Mouse (Mus musculus) ES-Bruce4 (cell line): Measurements from ENCODE around the gene Sval3. TPM values are rescaled to one million over a fixed set of nuclear protein-coding genes. Genes with fewer than 3 reads are reported as not detected.

Source experiments
- H3K27ac ChIP-seq: 2 replicates; pipeline ENCODE4 v1.5.1; 2012; ENCODE audit warnings: low read length, inconsistent platforms; ENCODE audit not compliant: insufficient read depth
- H3K27me3 ChIP-seq: 2 replicates; pipeline ENCODE4 v1.6.1; 2012; ENCODE audit warnings: mild to moderate bottlenecking, low read length, inconsistent platforms; ENCODE audit not compliant: control insufficient read depth, poor library complexity, insufficient read depth, severe bottlenecking
- H3K36me3 ChIP-seq: 2 replicates; pipeline ENCODE4 v1.6.1; 2012; ENCODE audit warnings: inconsistent platforms, mild to moderate bottlenecking, low read length, moderate library complexity; ENCODE audit not compliant: control insufficient read depth, poor library complexity, insufficient read depth, severe bottlenecking
- H3K4me1 ChIP-seq: one replicate; pipeline ENCODE4 v1.8.1; 2011; ENCODE audit warnings: low read length; ENCODE audit not compliant: control insufficient read depth, insufficient read depth
- H3K4me3 ChIP-seq: 2 replicates; pipeline ENCODE4 v1.5.1; 2011; ENCODE audit warnings: low read depth, mild to moderate bottlenecking, low read length
- H3K9ac ChIP-seq: 2 replicates; pipeline ENCODE4 v1.6.1; 2012; ENCODE audit warnings: low read depth, mild to moderate bottlenecking, inconsistent platforms; ENCODE audit not compliant: poor library complexity, severe bottlenecking
- H3K9me3 ChIP-seq: replicated peaks from 2 replicates; pipeline ENCODE4 v1.6.1; 2012; ENCODE audit warnings: mild to moderate bottlenecking, low read length, inconsistent platforms; ENCODE audit not compliant: control insufficient read depth, poor library complexity, insufficient read depth, severe bottlenecking
- CTCF ChIP-seq: IDR thresholded peaks from one replicate; pipeline ENCODE4 v1.8.1; 2011; ENCODE audit warnings: low read depth, low read length
- EP300 ChIP-seq: IDR thresholded peaks from 2 replicates; pipeline ENCODE4 v1.6.1; 2011; ENCODE audit warnings: low read depth, low read length; ENCODE audit not compliant: insufficient read depth
- POLR2A ChIP-seq: IDR thresholded peaks from one replicate; pipeline ENCODE4 v1.8.1; 2011; ENCODE audit warnings: low read length; ENCODE audit not compliant: insufficient read depth
- polyA plus RNA-seq: library from polyadenylated mRNA; stranded (reverse); fragments of >200 nt; gene quantifications from 2 replicates; pipeline ENCODE4 v1.2.4, GENCODE M21; 2011; ENCODE audit warnings: low read depth; ENCODE audit not compliant: missing spikeins, insufficient read depth, insufficient read length

Gene Sval3
- not detected in 2 replicates for polyA plus RNA-seq

DNA sequence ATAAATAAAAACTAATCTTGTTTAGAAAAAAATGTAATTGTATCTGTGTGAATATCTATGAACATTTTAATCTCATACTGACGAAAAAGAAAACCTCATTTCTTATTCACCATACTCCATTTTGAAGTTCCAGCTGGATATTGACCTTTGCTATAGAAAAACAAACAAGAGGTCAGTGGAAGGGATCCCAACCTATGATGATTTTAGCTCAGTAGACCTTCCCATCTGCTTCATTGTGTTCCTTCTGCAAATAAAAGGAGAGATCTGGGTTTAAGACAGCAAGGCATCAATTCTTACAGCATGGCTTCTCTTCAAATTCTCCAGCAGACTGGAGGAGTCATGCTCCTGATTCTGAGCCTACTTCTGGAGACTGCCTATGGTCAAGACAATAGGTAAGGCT lies at the start of gene Sval3:
Gene Sval3 (plus strand): TSS at position 301 of the 400 bp plus-strand sequence.
- Histone ChIP-seq H3K9ac (no peak within 1 kb of the TSS), H3K36me3 (no peaks in the 10 kb centered on the region), H3K27ac (no peak within 1 kb of the TSS), H3K4me3 (no peak within 1 kb of the TSS), H3K4me1 (no peaks in the 10 kb centered on the region), H3K27me3 (no peaks in the 10 kb centered on the region), H3K9me3 (no peaks in the 10 kb centered on the region)
- TF ChIP-seq EP300: no peak
- TF ChIP-seq POLR2A: no peak
- no peak for TF ChIP-seq CTCF

GRCm38 (mm10) chr6:41951330-41951729 lies 16.6 kb upstream of the Sval3 start, which contains the start of gene Sval1:
Sval1 (plus strand) TSS chr6:41951630.
- no peaks in the 10 kb centered on the region for H3K27me3 ChIP-seq
- no peak within 1 kb of the TSS for H3K27ac ChIP-seq
- no peak within 1 kb of the TSS for H3K4me3 ChIP-seq
- no peaks in the 10 kb centered on the region for H3K9me3 ChIP-seq
- no peak for TF ChIP-seq POLR2A
- TF ChIP-seq EP300: no peak
- no peak for TF ChIP-seq CTCF
- no peaks in the 10 kb centered on the region for H3K4me1 ChIP-seq
- no peak within 1 kb of the TSS for H3K9ac ChIP-seq
- H3K36me3 ChIP-seq: no peaks in the 10 kb centered on the region

Other genes starting within 250 kb of the Sval3 start
- not detected in 2 replicates for gene Olfr459, start 193.0 kb upstream of the Sval3 start, polyA plus RNA-seq
- gene Pip, start 120.6 kb upstream of the Sval3 start, polyA plus RNA-seq: not detected in 2 replicates
- gene Sval2, start 115.2 kb upstream of the Sval3 start, polyA plus RNA-seq: not detected in 2 replicates
- gene Sval1, start 16.5 kb upstream of the Sval3 start, polyA plus RNA-seq: not detected in 2 replicates
- gene Sva, start 70.3 kb downstream of the Sval3 start, polyA plus RNA-seq: not detected in 2 replicates
- not detected in 2 replicates for gene Tas2r139, start 172.8 kb downstream of the Sval3 start, polyA plus RNA-seq
- not detected in 2 replicates for gene Tas2r144, start 247.2 kb downstream of the Sval3 start, polyA plus RNA-seq